In genomic region chr6:144057098-144057632, GRCm38 (mm10) we compare ENCODE assay signal across 9 mouse cellular contexts.
DNase-seq lines count a peak whose midpoint lies in the region; ATAC-seq and TF ChIP-seq lines count a peak whose summit lies in the region.
"Had no signal": no experiment of that assay in that cellular context is flagged by ENCODE, and none has a peak within 500 bp of the region (broad histone marks: within the 10 kb centered on the region; RNA-seq: fewer than 3 reads in every experiment).

No protein-coding gene starts in this region.

- no peak for DNase-seq in liver, postnatal 0 days
- no peak for DNase-seq in liver
- DNase-seq in embryonic facial prominence, embryonic 14.5 days (ENCODE audit: low spot score) = no peak
- no peak for DNase-seq in forebrain, postnatal 0 days
- DNase-seq: thymus, postnatal 14 days had no signal

- 69% methylated on average over 14 of the region's 14 CpGs for WGBS in liver, postnatal 0 days (ENCODE audit: insufficient replicate concordance)
- 63% methylated on average over 14 of the region's 14 CpGs for WGBS in embryonic facial prominence, embryonic 14.5 days
- 33% methylated on average over 14 of the region's 14 CpGs for WGBS in forebrain, postnatal 0 days
- 79% methylated on average over 14 of the region's 14 CpGs for WGBS in midbrain, embryonic 15.5 days

- peak overlapping the region; percentile 22; the same call in 1 of the 2 replicates for H3K4me2 ChIP-seq in liver, postnatal 0 days (ENCODE audit: low read depth, low read length)
- H3K4me2 ChIP-seq in embryonic facial prominence, embryonic 14.5 days (ENCODE audit: low read depth, low read length) = no peak overlapping the region
- H3K4me2 ChIP-seq in forebrain, postnatal 0 days (ENCODE audit: low read depth) = peak overlapping the region; percentile 0; the same call in 1 of the 2 replicates
- H3K4me2 ChIP-seq in midbrain, embryonic 15.5 days = no peak overlapping the region

- H3K4me3 ChIP-seq in liver, postnatal 0 days (ENCODE audit: low read depth, low read length) = no peak overlapping the region
- H3K4me3 ChIP-seq in embryonic facial prominence, embryonic 14.5 days (ENCODE audit: low read depth, low read length) = no peak overlapping the region
- no peak overlapping the region for H3K4me3 ChIP-seq in forebrain, postnatal 0 days (ENCODE audit: low read depth, low read length)
- no peak overlapping the region for H3K4me3 ChIP-seq in midbrain, embryonic 15.5 days
- H3K4me3 ChIP-seq: myocyte had no signal

- no peak for TF ChIP-seq EP300 in liver, postnatal 0 days (IDR thresholded peaks at IDR 0.05; ENCODE audit: low read depth)

- H3K9me3 ChIP-seq in liver, postnatal 0 days (ENCODE audit: low read length) = no peaks in the 10 kb centered on the region
- H3K9me3 ChIP-seq in embryonic facial prominence, embryonic 14.5 days (ENCODE audit: control insufficient read depth, low read length) = no peaks in the 10 kb centered on the region
- H3K9me3 ChIP-seq in forebrain, postnatal 0 days (ENCODE audit: low read length) = no peaks in the 10 kb centered on the region
- H3K9me3 ChIP-seq in midbrain, embryonic 15.5 days = no peaks in the 10 kb centered on the region

- no peak overlapping the region for H3K9ac ChIP-seq in liver, postnatal 0 days (replicated peaks)
- H3K9ac ChIP-seq in embryonic facial prominence, embryonic 14.5 days (ENCODE audit: low read depth, low read length) = no peak overlapping the region
- H3K9ac ChIP-seq in forebrain, postnatal 0 days = no peak overlapping the region
- H3K9ac ChIP-seq in midbrain, embryonic 15.5 days = no peak overlapping the region

- no peak overlapping the region for H3K27ac ChIP-seq in liver, postnatal 0 days (ENCODE audit: low read depth)
- H3K27ac ChIP-seq in embryonic facial prominence, embryonic 14.5 days (replicated peaks; ENCODE audit: low read depth, low read length) = peak overlapping the region; percentile 80
- peak overlapping the region; percentile 57 for H3K27ac ChIP-seq in forebrain, postnatal 0 days (ENCODE audit: low read depth, low read length)
- peak overlapping the region; percentile 35 for H3K27ac ChIP-seq in midbrain, embryonic 15.5 days

- no peak for ATAC-seq in liver, postnatal 0 days
- no peak for ATAC-seq in embryonic facial prominence, embryonic 14.5 days (ENCODE audit: low read depth)
- ATAC-seq in forebrain, postnatal 0 days = peak; percentile 61
- ATAC-seq in midbrain, embryonic 15.5 days (replicated peaks) = 0 out of 2 replicates have a peak, but pooled peaks have one; percentile 24
- no peak for ATAC-seq in erythroid progenitor cell, adult 5-6 weeks (replicated peaks; ENCODE audit: low FRiP score, poor library complexity, severe bottlenecking)
- no peak for ATAC-seq in megakaryocyte, adult 5-6 weeks (ENCODE audit: poor library complexity, severe bottlenecking)

- H3K4me1 ChIP-seq in liver, postnatal 0 days (ENCODE audit: insufficient read depth) = peaks cover 6% of the 10 kb centered on the region
- peaks cover 13% of the 10 kb centered on the region; the same call in 1 of the 2 replicates for H3K4me1 ChIP-seq in embryonic facial prominence, embryonic 14.5 days (ENCODE audit: control insufficient read depth, insufficient read depth, low read length)
- H3K4me1 ChIP-seq in forebrain, postnatal 0 days (ENCODE audit: insufficient read depth) = peaks cover 5% of the 10 kb centered on the region; the same call in 1 of the 2 replicates
- 0 out of 2 replicates have a peak, but pooled peaks cover 5% of the 10 kb centered on the region for H3K4me1 ChIP-seq in midbrain, embryonic 15.5 days

- no peaks in the 10 kb centered on the region for H3K36me3 ChIP-seq in liver, postnatal 0 days (replicated peaks; ENCODE audit: insufficient read depth, low read length)
- no peaks in the 10 kb centered on the region for H3K36me3 ChIP-seq in embryonic facial prominence, embryonic 14.5 days (ENCODE audit: control insufficient read depth, insufficient read depth, low read length)
- no peaks in the 10 kb centered on the region for H3K36me3 ChIP-seq in forebrain, postnatal 0 days (ENCODE audit: insufficient read depth)
- H3K36me3 ChIP-seq in midbrain, embryonic 15.5 days (replicated peaks) = no peaks in the 10 kb centered on the region

- no peak for TF ChIP-seq CTCF in liver, postnatal 0 days (IDR thresholded peaks at IDR 0.05; ENCODE audit: low read depth)
- TF ChIP-seq CTCF in forebrain, postnatal 0 days (IDR thresholded peaks at IDR 0.05; ENCODE audit: low read depth) = no peak

- no peaks in the 10 kb centered on the region for H3K27me3 ChIP-seq in liver, postnatal 0 days (ENCODE audit: insufficient read depth, low read length)
- no peaks in the 10 kb centered on the region for H3K27me3 ChIP-seq in embryonic facial prominence, embryonic 14.5 days (replicated peaks; ENCODE audit: control insufficient read depth, insufficient read depth, low read length)
- no peaks in the 10 kb centered on the region for H3K27me3 ChIP-seq in forebrain, postnatal 0 days (ENCODE audit: insufficient read depth, low read length)
- no peaks in the 10 kb centered on the region for H3K27me3 ChIP-seq in midbrain, embryonic 15.5 days (replicated peaks)

Comparison
In these comparisons a context has a peak if more than half of its experiments do, and no peak if none do; other contexts are left out.
1. ATAC-seq: peak in forebrain, postnatal 0 days (single experiment) and midbrain, embryonic 15.5 days (single experiment); none in liver, postnatal 0 days (single experiment), embryonic facial prominence, embryonic 14.5 days (single experiment), erythroid progenitor cell, adult 5-6 weeks (single experiment) and megakaryocyte, adult 5-6 weeks (single experiment).
2. H3K4me2 ChIP-seq: peak in liver, postnatal 0 days (single experiment) and forebrain, postnatal 0 days (single experiment); none in embryonic facial prominence, embryonic 14.5 days (single experiment) and midbrain, embryonic 15.5 days (single experiment).